Mouse (Mus musculus) forebrain, postnatal 0 days (tissue): Measurements from ENCODE around the gene Rnf5. TPM values are rescaled to one million over a fixed set of nuclear protein-coding genes. Genes with fewer than 3 reads are reported as not detected.

Experiments
- ATAC-seq: fragments of 200-750 bp; cut with Nextera tagmentation; 2 replicates; pipeline ENCODE4 v1.8.0; 2017; ENCODE audit warnings: mild to moderate bottlenecking, moderate library complexity
- DNase-seq: peaks from one replicate; pipeline ENCODE4 v3.0.0-alpha.2; 2015
- H3K27ac ChIP-seq: fragments of 300-500 bp; sonication (generic); 2 replicates; pipeline ENCODE4 v1.5.1; 2014; ENCODE audit warnings: low read depth, mild to moderate bottlenecking, antibody characterized with exemption, low read length, moderate library complexity, mixed read lengths
- H3K27me3 ChIP-seq: fragments of 300-500 bp; sonication (generic); 2 replicates; pipeline ENCODE4 v1.6.1; 2014; ENCODE audit warnings: mild to moderate bottlenecking, low read length, mixed read lengths; ENCODE audit not compliant: insufficient read depth
- H3K36me3 ChIP-seq: fragments of 300-500 bp; sonication (generic); 2 replicates; pipeline ENCODE4 v1.6.1; 2014; ENCODE audit warnings: mild to moderate bottlenecking, moderate library complexity; ENCODE audit not compliant: insufficient read depth
- H3K4me1 ChIP-seq: fragments of 300-500 bp; sonication (generic); 2 replicates; pipeline ENCODE4 v1.6.1; 2014; ENCODE audit warnings: antibody characterized with exemption; ENCODE audit not compliant: insufficient read depth
- H3K4me2 ChIP-seq: fragments of 300-500 bp; sonication (generic); 2 replicates; pipeline ENCODE4 v1.6.1; 2014; ENCODE audit warnings: low read depth, mild to moderate bottlenecking, moderate library complexity
- H3K4me3 ChIP-seq: fragments of 300-500 bp; sonication (generic); 2 replicates; pipeline ENCODE4 v1.5.1; 2014; ENCODE audit warnings: low read depth, low read length, mixed read lengths
- H3K9ac ChIP-seq: fragments of 300-500 bp; sonication (generic); 2 replicates; pipeline ENCODE4 v1.6.1; 2014; ENCODE audit warnings: mild to moderate bottlenecking
- H3K9me3 ChIP-seq: fragments of 300-500 bp; sonication (generic); 2 replicates; pipeline ENCODE4 v1.6.1; 2016; ENCODE audit warnings: low read length
- CTCF ChIP-seq: sonication (generic); IDR thresholded peaks from 2 replicates; pipeline ENCODE4 v1.5.1; 2016; ENCODE audit warnings: antibody characterized with exemption, control low read depth, low read depth
- WGBS: fragments of 180-500 bp; shearing (Covaris S2); extraction: QIAGEN DNeasy Blood & Tissue Kit; methylation state at CpG from one replicate; pipeline ENCODE4 v1.1.7; 2014; 5-methylcytosine and 5-hydroxymethylcytosine counted together
- polyA plus RNA-seq: library from polyadenylated mRNA; unstranded; fragments of >200 nt; fragmentation: Nextera tagmentation; extraction: Ambion mirVana; gene quantifications from 2 replicates; pipeline ENCODE4 v1.2.1, GENCODE M21; 2015
- total RNA-seq: library from RNA; depleted of rRNA; stranded (reverse); fragments of >200 nt; gene quantifications from 2 replicates; pipeline ENCODE4 v1.2.3, GENCODE M21; 2014; rRNA removed

Gene Rnf5
- total and polyA plus RNA-seq, 2 experiments from 2014 or later, result 45.3 to 252 TPM

- H3K9ac ChIP-seq, result no peak overlapping the region
- no peak overlapping the region for H3K27ac ChIP-seq
- H3K4me2 ChIP-seq, result no peak overlapping the region
- ATAC-seq (no peak), DNase-seq (no peak)
- H3K9me3 ChIP-seq, result no peaks in the 10 kb centered on the region
- TF ChIP-seq CTCF, result no peak
- no peak overlapping the region for H3K4me3 ChIP-seq
- no peaks in the 10 kb centered on the region for H3K36me3 ChIP-seq
- no peaks in the 10 kb centered on the region for H3K4me1 ChIP-seq
- no peaks in the 10 kb centered on the region for H3K27me3 ChIP-seq
- WGBS, result 77% methylated on average over 7 of the region's 7 CpGs
Measured at GRCm38 (mm10) chr17:34559116-34559515, 44.4 kb downstream of the Rnf5 start.

GRCm38 (mm10) chr17:34557411-34557810, 46.1 kb downstream of the Rnf5 start:
- no peak for TF ChIP-seq CTCF

DNA sequence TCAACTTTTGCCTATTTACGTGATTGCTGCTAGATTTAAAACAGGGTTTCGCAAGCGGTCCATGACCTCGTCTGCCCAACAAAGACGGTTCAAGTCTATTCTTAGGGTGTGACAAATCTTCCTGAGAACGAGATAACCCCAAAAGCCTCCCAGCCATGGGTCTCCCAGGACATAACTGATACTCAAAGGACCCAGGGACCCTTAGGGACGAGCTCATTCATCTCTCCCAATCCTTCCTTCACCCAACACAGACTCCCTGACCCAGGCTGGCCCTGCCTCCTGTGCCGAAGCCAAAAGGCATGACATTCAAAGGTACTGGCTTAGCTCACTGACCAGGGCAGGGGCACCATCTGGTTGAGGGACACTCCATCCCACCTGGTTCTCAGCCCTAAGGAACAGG, 47.1 kb downstream of the Rnf5 start:
- Histone ChIP-seq H3K4me3 (no peak overlapping the region), H3K4me1 (no peaks in the 10 kb centered on the region), H3K27ac (no peak overlapping the region), H3K36me3 (no peaks in the 10 kb centered on the region), H3K9me3 (no peaks in the 10 kb centered on the region), H3K9ac (no peak overlapping the region), H3K4me2 (no peak overlapping the region), H3K27me3 (no peaks in the 10 kb centered on the region)
- ATAC-seq (no peak), DNase-seq (no peak)
- TF ChIP-seq CTCF, result no peak
- WGBS, result 82% methylated on average over 8 of the region's 8 CpGs

More at GRCm38 (mm10) chr17:34557411-34557810, 46.1 kb downstream of the Rnf5 start:
- H3K4me1 ChIP-seq, result no peaks in the 10 kb centered on the region
- H3K27ac ChIP-seq, result no peak overlapping the region
- no peaks in the 10 kb centered on the region for H3K36me3 ChIP-seq
- H3K27me3 ChIP-seq, result no peaks in the 10 kb centered on the region
- WGBS, result 83% methylated on average over 11 of the region's 11 CpGs
- ATAC-seq (no peak), DNase-seq (no peak)
- no peak overlapping the region for H3K4me2 ChIP-seq
- H3K9me3 ChIP-seq, result no peaks in the 10 kb centered on the region
- no peak overlapping the region for H3K9ac ChIP-seq
- H3K4me3 ChIP-seq, result no peak overlapping the region

DNA sequence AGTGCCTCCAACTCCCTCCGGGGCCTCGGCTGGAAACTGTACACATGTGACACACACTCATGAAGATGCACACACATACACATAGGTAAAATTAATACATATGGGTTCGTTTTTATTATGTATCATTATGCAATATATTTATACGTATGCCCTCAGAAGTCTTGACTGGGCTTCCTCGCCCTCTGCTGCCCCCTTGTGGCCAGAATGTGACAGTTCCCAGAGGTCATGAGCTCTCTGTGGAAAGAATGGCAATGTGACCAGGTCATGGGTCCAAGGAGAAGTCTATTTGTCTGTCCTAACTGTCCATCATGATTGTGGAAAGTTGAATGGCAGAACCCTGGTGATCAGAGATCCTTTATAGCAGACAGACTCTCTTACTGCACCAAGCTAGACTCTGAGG, 48.0 kb downstream of the Rnf5 start:
- DNase-seq (peak; percentile 52), ATAC-seq (no peak)
- TF ChIP-seq CTCF, result peak; percentile 87
- Histone ChIP-seq H3K36me3 (no peaks in the 10 kb centered on the region), H3K9me3 (no peaks in the 10 kb centered on the region), H3K4me2 (no peak overlapping the region), H3K27me3 (no peaks in the 10 kb centered on the region), H3K4me1 (no peaks in the 10 kb centered on the region), H3K9ac (no peak overlapping the region), H3K4me3 (no peak overlapping the region), H3K27ac (no peak overlapping the region)
- WGBS, result 23% methylated on average over 5 of the region's 5 CpGs

Other genes with a start within 250 kb of the Rnf5 start
- not detected in 2 replicates for gene Btnl2, start 248.9 kb downstream of the Rnf5 start, total RNA-seq
- not detected in 2 replicates for gene Btnl2, start 248.9 kb downstream of the Rnf5 start, polyA plus RNA-seq
- not detected in 2 replicates for gene Btnl1, start 226.6 kb downstream of the Rnf5 start, total RNA-seq
- not detected in 2 replicates for gene Btnl1, start 226.6 kb downstream of the Rnf5 start, polyA plus RNA-seq
- 6.5 and 9.0 TPM in 2 replicates for gene BC051142, start 204.9 kb downstream of the Rnf5 start, total RNA-seq
- gene BC051142, start 204.9 kb downstream of the Rnf5 start, polyA plus RNA-seq, result 4.4 and 5.5 TPM in 2 replicates
- gene Btnl4, start 126.4 kb downstream of the Rnf5 start, total RNA-seq, result not detected in 2 replicates
- gene Btnl4, start 126.4 kb downstream of the Rnf5 start, polyA plus RNA-seq, result not detected in 2 replicates
- not detected in 2 replicates for gene Btnl6, start 86.3 kb downstream of the Rnf5 start, total RNA-seq
- not detected in 2 replicates for gene Btnl6, start 86.3 kb downstream of the Rnf5 start, polyA plus RNA-seq
- gene Notch4, start 39.4 kb downstream of the Rnf5 start, total RNA-seq, result 2.8 and 16.0 TPM in 2 replicates
- 3.8 and 5.5 TPM in 2 replicates for gene Notch4, start 39.4 kb downstream of the Rnf5 start, polyA plus RNA-seq
- 1.2 and 2.4 TPM in 2 replicates for gene Gpsm3, start 13.9 kb downstream of the Rnf5 start, total RNA-seq
- gene Gpsm3, start 13.9 kb downstream of the Rnf5 start, polyA plus RNA-seq, result 4.2 and 4.6 TPM in 2 replicates
- 56.7 and 75.2 TPM in 2 replicates for gene Pbx2, start 12.4 kb downstream of the Rnf5 start, total RNA-seq
- 3.9 and 5.9 TPM in 2 replicates for gene Pbx2, start 12.4 kb downstream of the Rnf5 start, polyA plus RNA-seq
- gene Ager, start 5.8 kb downstream of the Rnf5 start, total RNA-seq, result 1.8 and 2.8 TPM in 2 replicates
- gene Ager, start 5.8 kb downstream of the Rnf5 start, polyA plus RNA-seq, result 0.92 and 1.2 TPM in 2 replicates
- 187 and 217 TPM in 2 replicates for gene Agpat1, start 572 bp upstream of the Rnf5 start, total RNA-seq
- gene Agpat1, start 572 bp upstream of the Rnf5 start, polyA plus RNA-seq, result 88.5 and 104 TPM in 2 replicates
- 2.7 and 3.2 TPM in 2 replicates for gene Egfl8, start 12.3 kb upstream of the Rnf5 start, total RNA-seq
- 3.8 and 4.8 TPM in 2 replicates for gene Egfl8, start 12.3 kb upstream of the Rnf5 start, polyA plus RNA-seq
- gene Ppt2, start 24.8 kb upstream of the Rnf5 start, total RNA-seq, result 24.2 and 27.2 TPM in 2 replicates
- gene Ppt2, start 24.8 kb upstream of the Rnf5 start, polyA plus RNA-seq, result 17.6 and 20.2 TPM in 2 replicates
- gene Prrt1, start 25.8 kb upstream of the Rnf5 start, total RNA-seq, result 7.8 and 11.4 TPM in 2 replicates
- gene Prrt1, start 25.8 kb upstream of the Rnf5 start, polyA plus RNA-seq, result 12.2 and 15.1 TPM in 2 replicates
- gene Fkbpl, start 41.1 kb upstream of the Rnf5 start, total RNA-seq, result 9.6 and 19.9 TPM in 2 replicates
- 8.2 and 11.4 TPM in 2 replicates for gene Fkbpl, start 41.1 kb upstream of the Rnf5 start, polyA plus RNA-seq
- gene Atf6b, start 43.5 kb upstream of the Rnf5 start, total RNA-seq, result 39.9 and 43.7 TPM in 2 replicates
- gene Atf6b, start 43.5 kb upstream of the Rnf5 start, polyA plus RNA-seq, result 86.1 and 86.4 TPM in 2 replicates
- 1.0 and 1.7 TPM in 2 replicates for gene Tnxb, start 66.8 kb upstream of the Rnf5 start, total RNA-seq
- gene Tnxb, start 66.8 kb upstream of the Rnf5 start, polyA plus RNA-seq, result 0.08 and 0.16 TPM in 2 replicates
- 1.5 and 1.6 TPM in 2 replicates for gene C4b, start 140.2 kb upstream of the Rnf5 start, total RNA-seq
- gene C4b, start 140.2 kb upstream of the Rnf5 start, polyA plus RNA-seq, result 0.59 and 0.75 TPM in 2 replicates
- gene Cyp21a1, start 200.9 kb upstream of the Rnf5 start, total RNA-seq, result not detected in 2 replicates
- gene Cyp21a1, start 200.9 kb upstream of the Rnf5 start, polyA plus RNA-seq, result not detected in 2 replicates
- gene Stk19, start 233.3 kb upstream of the Rnf5 start, total RNA-seq, result 41.9 and 55.6 TPM in 2 replicates
- 55.7 and 61.1 TPM in 2 replicates for gene Stk19, start 233.3 kb upstream of the Rnf5 start, polyA plus RNA-seq
- gene Dxo, start 233.3 kb upstream of the Rnf5 start, total RNA-seq, result 40.0 and 46.0 TPM in 2 replicates
- 56.0 and 57.8 TPM in 2 replicates for gene Dxo, start 233.3 kb upstream of the Rnf5 start, polyA plus RNA-seq
- 91.8 and 97.7 TPM in 2 replicates for gene Skiv2l, start 246.5 kb upstream of the Rnf5 start, total RNA-seq
- 36.9 and 42.8 TPM in 2 replicates for gene Skiv2l, start 246.5 kb upstream of the Rnf5 start, polyA plus RNA-seq
- 32.0 and 56.2 TPM in 2 replicates for gene Nelfe, start 246.7 kb upstream of the Rnf5 start, total RNA-seq
- 49.6 and 54.6 TPM in 2 replicates for gene Nelfe, start 246.7 kb upstream of the Rnf5 start, polyA plus RNA-seq